Mouse (Mus musculus) kidney, postnatal 0 days (tissue): ENCODE results near the gene Hoxa3. TPM values are rescaled to one million over a fixed set of nuclear protein-coding genes. Genes with fewer than 3 reads are reported as not detected.
A peak's percentile ranks its signal among the peaks of the same experiment; 100 is the strongest.

ENCODE experiments used
- ATAC-seq: fragments of 200-750 bp; cut with Nextera tagmentation; replicated peaks from 2 replicates; pipeline ENCODE4 v1.8.0; 2017; ENCODE audit warnings: low read depth, moderate number of reproducible peaks, moderate TSS enrichment, moderate library complexity; ENCODE audit not compliant: low FRiP score
- DNase-seq: peaks from one replicate; pipeline ENCODE4 v3.0.0-alpha.2; 2016; ENCODE audit warnings: low spot score
- H3K27ac ChIP-seq: fragments of 300-500 bp; sonication (generic); 2 replicates; pipeline ENCODE4 v1.5.1; 2014; ENCODE audit warnings: mild to moderate bottlenecking
- H3K27me3 ChIP-seq: fragments of 300-500 bp; sonication (generic); 2 replicates; pipeline ENCODE4 v1.6.1; 2014; ENCODE audit warnings: low read length, mixed read lengths; ENCODE audit not compliant: insufficient read depth
- H3K36me3 ChIP-seq: fragments of 300-500 bp; sonication (generic); 2 replicates; pipeline ENCODE4 v1.6.1; 2014; ENCODE audit warnings: low read length, mixed read lengths; ENCODE audit not compliant: insufficient read depth
- H3K4me1 ChIP-seq: fragments of 300-500 bp; sonication (generic); replicated peaks from 2 replicates; pipeline ENCODE4 v1.6.1; 2014; ENCODE audit warnings: antibody characterized with exemption, low read length, mixed read lengths; ENCODE audit not compliant: insufficient read depth
- H3K4me2 ChIP-seq: fragments of 300-500 bp; sonication (generic); 2 replicates; pipeline ENCODE4 v1.6.1; 2014; ENCODE audit warnings: mild to moderate bottlenecking, low read length, moderate library complexity, mixed read lengths
- H3K4me3 ChIP-seq: fragments of 300-500 bp; sonication (generic); replicated peaks from 2 replicates; pipeline ENCODE4 v1.5.1; 2014; ENCODE audit warnings: low read depth, low read length
- H3K9ac ChIP-seq: fragments of 300-500 bp; sonication (generic); 2 replicates; pipeline ENCODE4 v1.6.1; 2014; ENCODE audit warnings: low read depth, low read length
- H3K9me3 ChIP-seq: fragments of 300-500 bp; sonication (generic); replicated peaks from 2 replicates; pipeline ENCODE4 v1.6.1; 2016; ENCODE audit warnings: low read length, inconsistent platforms, mixed read lengths
- CTCF ChIP-seq: IDR thresholded peaks from 2 replicates; pipeline ENCODE4 v1.5.1; 2016; ENCODE audit warnings: antibody characterized with exemption, low read depth, mild to moderate bottlenecking, moderate library complexity
- WGBS: fragments of 180-500 bp; shearing (Covaris S2); extraction: QIAGEN DNeasy Blood & Tissue Kit; methylation state at CpG from one replicate; pipeline ENCODE4 v1.1.7; 2014; 5-methylcytosine and 5-hydroxymethylcytosine counted together
- polyA plus RNA-seq: library from polyadenylated mRNA; unstranded; fragments of >200 nt; fragmentation: Nextera tagmentation; extraction: Ambion mirVana; gene quantifications from 2 replicates; pipeline ENCODE4 v1.2.1, GENCODE M21; 2015

The Hoxa3 gene
- polyA plus RNA-seq, 1 experiment from 2014 or later = 4.8 TPM

- no peaks in the 10 kb centered on the region for H3K36me3 ChIP-seq
- H3K27me3 ChIP-seq = no peaks in the 10 kb centered on the region
- no peaks in the 10 kb centered on the region for H3K9me3 ChIP-seq
- TF ChIP-seq CTCF = no peak
- peak overlapping the region; percentile 85 for H3K27ac ChIP-seq
- peaks cover 40% of the 10 kb centered on the region for H3K4me1 ChIP-seq
- peak overlapping the region; percentile 21; the same call in 1 of the 2 replicates for H3K4me3 ChIP-seq
- peak overlapping the region; percentile 67 for H3K4me2 ChIP-seq
- no peak for DNase-seq
- WGBS = 22% methylated on average over 7 of the region's 7 CpGs
- H3K9ac ChIP-seq = peak overlapping the region; percentile 43; the same call in 1 of the 2 replicates
- ATAC-seq = no peak
These were observed 41.2 kb downstream of the Hoxa3 start for GRCm38 (mm10) chr6:52171938-52172337.

- Histone ChIP-seq H3K4me2 (0 out of 2 replicates have a peak overlapping the region, but pooled peaks have one; percentile 36), H3K27ac (peak overlapping the region; percentile 85), H3K4me1 (peaks cover 44% of the 10 kb centered on the region), H3K4me3 (no peak overlapping the region), H3K9ac (no peak overlapping the region), H3K36me3 (no peaks in the 10 kb centered on the region), H3K9me3 (no peaks in the 10 kb centered on the region), H3K27me3 (no peaks in the 10 kb centered on the region)
- 19% methylated on average over 4 of the region's 4 CpGs for WGBS
- ATAC-seq (no peak), DNase-seq (peak; percentile 73)
- no peak for TF ChIP-seq CTCF
These were observed 41.8 kb downstream of the Hoxa3 start for GRCm38 (mm10) chr6:52171331-52171730.

GRCm38 (mm10) chr6:52170898-52171223 is 42.3 kb downstream of the Hoxa3 start:
- H3K9me3 ChIP-seq = no peaks in the 10 kb centered on the region
- H3K27ac ChIP-seq = peak overlapping the region; percentile 85
- H3K36me3 ChIP-seq = no peaks in the 10 kb centered on the region
- H3K4me2 ChIP-seq = peak overlapping the region; percentile 36; the same call in 1 of the 2 replicates
- H3K4me3 ChIP-seq = no peak overlapping the region
- H3K4me1 ChIP-seq = peaks cover 43% of the 10 kb centered on the region
- DNase-seq = peak; percentile 75
- no peak for ATAC-seq
- TF ChIP-seq CTCF = no peak
- no peaks in the 10 kb centered on the region for H3K27me3 ChIP-seq
- H3K9ac ChIP-seq = 0 out of 2 replicates have a peak overlapping the region, but pooled peaks have one; percentile 5
- 41% methylated on average over 5 of the region's 5 CpGs for WGBS

- Histone ChIP-seq H3K36me3 (no peaks in the 10 kb centered on the region), H3K27me3 (no peaks in the 10 kb centered on the region), H3K4me2 (peak overlapping the region; percentile 36), H3K27ac (peak overlapping the region; percentile 85), H3K4me1 (peaks cover 49% of the 10 kb centered on the region), H3K9me3 (no peaks in the 10 kb centered on the region), H3K4me3 (no peak overlapping the region), H3K9ac (peak overlapping the region; percentile 5; the same call in 1 of the 2 replicates)
- 18% methylated on average over 40 of the region's 40 CpGs for WGBS
- DNase-seq (no peak), ATAC-seq (no peak)
- TF ChIP-seq CTCF = no peak
These were observed 42.8 kb downstream of the Hoxa3 start for GRCm38 (mm10) chr6:52170166-52170897.

GRCm38 (mm10) chr6:52169499-52170165 is 43.5 kb downstream of the Hoxa3 start:
- no peak overlapping the region for H3K4me3 ChIP-seq
- no peaks in the 10 kb centered on the region for H3K9me3 ChIP-seq
- H3K9ac ChIP-seq = no peak overlapping the region; the same call in 1 of the 2 replicates
- DNase-seq = peak; percentile 66
- H3K4me1 ChIP-seq = peaks cover 51% of the 10 kb centered on the region
- no peak for ATAC-seq
- no peaks in the 10 kb centered on the region for H3K36me3 ChIP-seq
- no peaks in the 10 kb centered on the region for H3K27me3 ChIP-seq
- no peak for TF ChIP-seq CTCF
- peak overlapping the region; percentile 36 for H3K4me2 ChIP-seq
- WGBS = 35% methylated on average over 16 of the region's 16 CpGs
- peak overlapping the region; percentile 85 for H3K27ac ChIP-seq

GRCm38 (mm10) chr6:52168191-52169055 is 44.7 kb downstream of the Hoxa3 start:
- no peak for TF ChIP-seq CTCF
- Histone ChIP-seq H3K36me3 (no peaks in the 10 kb centered on the region), H3K4me3 (0 out of 2 replicates have a peak overlapping the region, but pooled peaks have one; percentile 8), H3K27ac (peak overlapping the region; percentile 73), H3K4me1 (peaks cover 61% of the 10 kb centered on the region), H3K9me3 (no peaks in the 10 kb centered on the region), H3K4me2 (peak overlapping the region; percentile 41), H3K27me3 (no peaks in the 10 kb centered on the region), H3K9ac (peak overlapping the region; percentile 52)
- 21% methylated on average over 42 of the region's 42 CpGs for WGBS
- ATAC-seq (no peak), DNase-seq (peak; percentile 76)
